ENCODE assay signal across 7 mouse cellular contexts in genomic region chr9:37544447-37545165, GRCm38 (mm10). TPM values are rescaled to one million over a fixed set of nuclear protein-coding genes. Genes with fewer than 3 reads are reported as not detected.
DNase-seq lines count a peak whose midpoint lies in the region; ATAC-seq and TF ChIP-seq lines count a peak whose summit lies in the region.

No protein-coding gene starts in this region.

- H3K9ac ChIP-seq in hindbrain, embryonic 15.5 days: no peak overlapping the region; the same call in 1 of the 2 replicates

- H3K4me2 ChIP-seq in hindbrain, embryonic 15.5 days: peak overlapping the region; percentile 60

- H3K27me3 ChIP-seq in cerebellum, adult 2 months (ENCODE audit: control insufficient read depth, insufficient read depth, low read length): no peaks in the 10 kb centered on the region
- H3K27me3 ChIP-seq in hindbrain, embryonic 15.5 days: peaks cover 57% of the 10 kb centered on the region

- H3K27ac ChIP-seq in cerebellum, adult 2 months (ENCODE audit: insufficient read depth, low read length): no peak overlapping the region
- no peak overlapping the region for H3K27ac ChIP-seq in hindbrain, embryonic 15.5 days (replicated peaks)

- no peaks in the 10 kb centered on the region for H3K4me1 ChIP-seq in cerebellum, adult 2 months (ENCODE audit: control insufficient read depth, insufficient read depth, low read length)
- H3K4me1 ChIP-seq in hindbrain, embryonic 15.5 days (replicated peaks): peaks cover 21% of the 10 kb centered on the region

- H3K9me3 ChIP-seq in hindbrain, embryonic 15.5 days: no peaks in the 10 kb centered on the region

- ATAC-seq in hindbrain, embryonic 15.5 days (ENCODE audit: low FRiP score, low read depth): peak; percentile 54
- peak; percentile 71 for ATAC-seq in megakaryocyte, adult 5-6 weeks (ENCODE audit: poor library complexity, severe bottlenecking)

- TF ChIP-seq CTCF in cerebellum, adult 2 months (IDR thresholded peaks at IDR 0.05; ENCODE audit: borderline replicate concordance, insufficient read depth, low read depth, low read length): peak; percentile 76

- DNase-seq in T-cell, adult 2 months (ENCODE audit: low spot score): peak; percentile 50
- DNase-seq in cerebellum, adult 2 months: peak; percentile 58 to 77
- DNase-seq in forelimb bud, embryonic 11.5 days (ENCODE audit: low read depth, low spot score): peak; percentile 68
- DNase-seq in left cerebral cortex, postnatal 14 days (ENCODE audit: low spot score in 2 of 2): peak; percentile 82 to 86
- DNase-seq in right cerebral cortex, postnatal 14 days: peak; percentile 76

- 1% methylated on average over 29 of the region's 29 CpGs for WGBS in cerebellum, adult 2 months
- under 1% methylated on average over 29 of the region's 29 CpGs for WGBS in hindbrain, embryonic 15.5 days

- intact Hi-C loops in left cerebral cortex, postnatal 14 days (cut with DNase I): loop anchor here (2.0 kb wide), 1 partner anchor 114 kb away; no protein-coding TSS in a partner anchor

- H3K4me3 ChIP-seq in cerebellum, adult 2 months (replicated peaks; ENCODE audit: insufficient read depth, low read depth, low read length): peak overlapping the region; percentile 50
- peak overlapping the region; percentile 31 for H3K4me3 ChIP-seq in hindbrain, embryonic 15.5 days

- H3K36me3 ChIP-seq in hindbrain, embryonic 15.5 days: no peaks in the 10 kb centered on the region

- TF ChIP-seq POLR2A in cerebellum, adult 2 months (IDR thresholded peaks at IDR 0.05; ENCODE audit: borderline replicate concordance, insufficient read depth, low read length): no peak

RNA-seq across cellular contexts. Expression of gene Vsig2, which starts 5.6 kb away (rescaled TPM):
- polyA plus RNA-seq in cerebellum, adult 2 months (2012; rRNA removed): 3.4 and 4.8 TPM in 2 replicates
- 0.89 and 1.4 TPM in 2 replicates for polyA plus RNA-seq in hindbrain, embryonic 15.5 days (2015; fragmentation: Nextera tagmentation; extraction: Ambion mirVana)
- total RNA-seq in left cerebral cortex, postnatal 14 days (2021): 1 to 10 TPM; 2.8 TPM
- not detected in 2 replicates for total RNA-seq in megakaryocyte, adult 5-6 weeks (2015)
- total RNA-seq in megakaryocyte, adult 5-6 weeks (2017): not detected in 2 replicates

RNA-seq across cellular contexts. Expression of gene Nrgn, which starts 8.1 kb away (rescaled TPM):
- 46.6 and 66.0 TPM in 2 replicates for polyA plus RNA-seq in cerebellum, adult 2 months (2012; rRNA removed)
- polyA plus RNA-seq in hindbrain, embryonic 15.5 days (2015; fragmentation: Nextera tagmentation; extraction: Ambion mirVana): 4.1 and 5.0 TPM in 2 replicates
- 1,000 to 10,000 TPM; 2,700 to 3,013 TPM for total RNA-seq in left cerebral cortex, postnatal 14 days (2021)
- 0.25 and 1.4 TPM in 2 replicates for total RNA-seq in megakaryocyte, adult 5-6 weeks (2015)
- total RNA-seq in megakaryocyte, adult 5-6 weeks (2017): not detected in 2 replicates

RNA-seq across cellular contexts. Expression of gene Siae, which starts 10.9 kb away (rescaled TPM):
- 15.8 and 15.9 TPM in 2 replicates for polyA plus RNA-seq in cerebellum, adult 2 months (2012; rRNA removed)
- polyA plus RNA-seq in hindbrain, embryonic 15.5 days (2015; fragmentation: Nextera tagmentation; extraction: Ambion mirVana): 11.6 and 13.3 TPM in 2 replicates
- 10 to 100 TPM; 14.4 to 19.2 TPM for total RNA-seq in left cerebral cortex, postnatal 14 days (2021)
- total RNA-seq in megakaryocyte, adult 5-6 weeks (2015): 10.2 and 10.9 TPM in 2 replicates
- 9.1 and 9.8 TPM in 2 replicates for total RNA-seq in megakaryocyte, adult 5-6 weeks (2017)

RNA-seq across cellular contexts. Expression of gene Esam, which starts 16.7 kb away (rescaled TPM):
- polyA plus RNA-seq in cerebellum, adult 2 months (2012; rRNA removed): 28.2 and 28.8 TPM in 2 replicates
- 45.4 and 45.5 TPM in 2 replicates for polyA plus RNA-seq in hindbrain, embryonic 15.5 days (2015; fragmentation: Nextera tagmentation; extraction: Ambion mirVana)
- 10 to 100 TPM; 28.8 to 34.2 TPM for total RNA-seq in left cerebral cortex, postnatal 14 days (2021)
- total RNA-seq in megakaryocyte, adult 5-6 weeks (2015): 0.27 and 0.36 TPM in 2 replicates
- not detected in 2 replicates for total RNA-seq in megakaryocyte, adult 5-6 weeks (2017)

RNA-seq across cellular contexts. Expression of gene Msantd2, which starts 55.5 kb away (rescaled TPM):
- 40.6 and 40.7 TPM in 2 replicates for polyA plus RNA-seq in cerebellum, adult 2 months (2012; rRNA removed)
- 27.9 and 29.7 TPM in 2 replicates for polyA plus RNA-seq in hindbrain, embryonic 15.5 days (2015; fragmentation: Nextera tagmentation; extraction: Ambion mirVana)
- total RNA-seq in left cerebral cortex, postnatal 14 days (2021): 10 to 100 TPM; 19.2 to 28.3 TPM
- 15.1 and 18.4 TPM in 2 replicates for total RNA-seq in megakaryocyte, adult 5-6 weeks (2015)
- total RNA-seq in megakaryocyte, adult 5-6 weeks (2017): 24.4 and 26.4 TPM in 2 replicates

Comparison
In these comparisons a context has a peak if more than half of its experiments do, and no peak if none do; other contexts are left out.
1. RNA of gene Nrgn, which starts 8.1 kb away (total RNA-seq): 2,700 to 3,013 TPM in left cerebral cortex, postnatal 14 days; 0.25 to 1.4 TPM in megakaryocyte, adult 5-6 weeks; every median in the first group is over 1,000 times any median in the second.
2. Peak in every context shown above with its lines, with median percentiles within 50 percentile points of each other: DNase-seq.